Mouse (Mus musculus) G1E (cell line): ENCODE results near the gene Rsg1. TPM values are rescaled to one million over a fixed set of nuclear protein-coding genes. Genes with fewer than 3 reads are reported as not detected.

Experiments
- ATAC-seq: 2 replicates; pipeline ENCODE4 v1.8.0; 2016; ENCODE audit warnings: mild to moderate bottlenecking; ENCODE audit not compliant: insufficient number of reproducible peaks, poor library complexity, low FRiP score, severe bottlenecking; ENCODE audit errors: extremely low read depth
- DNase-seq: peaks from one replicate; pipeline ENCODE4 v3.0.0; 2012; ENCODE audit warnings: low spot score
- H3K27me3 ChIP-seq: 2 replicates; pipeline ENCODE4 v1.6.1; 2012; ENCODE audit warnings: mild to moderate bottlenecking, low read length, inconsistent platforms; ENCODE audit not compliant: insufficient read depth
- H3K36me3 ChIP-seq: replicated peaks from 2 replicates; pipeline ENCODE3; 2012; ENCODE audit warnings: mild to moderate bottlenecking, inconsistent platforms
- H3K4me1 ChIP-seq: 2 replicates; pipeline ENCODE4 v1.6.1; 2012; ENCODE audit warnings: low read depth, low read length, inconsistent platforms, mixed read lengths; ENCODE audit not compliant: insufficient read depth
- H3K4me3 ChIP-seq: 2 replicates; pipeline ENCODE4 v1.5.1; 2012; ENCODE audit warnings: low read depth, mild to moderate bottlenecking, inconsistent platforms, low read length, moderate library complexity, mixed read lengths
- H3K9me3 ChIP-seq: replicated peaks from 2 replicates; pipeline ENCODE4 v1.6.1; 2012; ENCODE audit warnings: inconsistent platforms
- CTCF ChIP-seq: IDR thresholded peaks from 2 replicates; pipeline ENCODE4 v1.5.1; 2012; ENCODE audit warnings: low read depth, low read length, inconsistent platforms, mixed read lengths
- GATA1 ChIP-seq: IDR thresholded peaks from 2 replicates; pipeline ENCODE4 v1.6.1; 2012; ENCODE audit warnings: borderline replicate concordance, low read length, inconsistent platforms, mixed read lengths
- GATA2 ChIP-seq: IDR thresholded peaks from 2 replicates; pipeline ENCODE4 v1.6.1; 2012; ENCODE audit warnings: low read depth, low read length, inconsistent platforms, borderline replicate concordance
- POLR2AphosphoS5 ChIP-seq: IDR thresholded peaks from 2 replicates; pipeline ENCODE4 v1.6.1; 2012; ENCODE audit warnings: low read depth, low read length, inconsistent platforms; ENCODE audit not compliant: insufficient replicate concordance
- TAL1 ChIP-seq: conservative IDR thresholded peaks from 2 replicates; pipeline ENCODE4 v1.6.1; 2012; ENCODE audit warnings: low read depth, low read length, inconsistent platforms, mixed read lengths
- polyA plus RNA-seq: library from polyadenylated mRNA; stranded (reverse); fragments of >175 nt; gene quantifications from 2 replicates; pipeline ENCODE4 v1.2.3, GENCODE M21; 2012
- total RNA-seq, 2 experiments: library from RNA; stranded (forward) in 1 of 2; stranded (reverse) in 1 of 2; fragments of 200-1000 nt in 1 of 2; fragments of >200 nt in 1 of 2; fragmentation: Nextera tagmentation in 1 of 2; gene quantifications; 2 replicates each; pipeline ENCODE4 v1.2.3; 2014 to 2017

Gene Rsg1
- total and polyA plus RNA-seq, 3 experiments = 0.56 to 2.0 (median 1.6) TPM

GRCm38 (mm10) chr4:141219583-141220213 lies 5.9 kb downstream of the Rsg1 start:
- no peaks in the 10 kb centered on the region for H3K9me3 ChIP-seq
- H3K27me3 ChIP-seq = no peaks in the 10 kb centered on the region
- ATAC-seq = no peak
- peaks cover 2% of the 10 kb centered on the region for H3K4me1 ChIP-seq
- H3K4me3 ChIP-seq = peak overlapping the region; percentile 13; the same call in 1 of the 2 replicates
- H3K36me3 ChIP-seq = peaks cover 29% of the 10 kb centered on the region
- no peak for TF ChIP-seq GATA1
- TF ChIP-seq TAL1 = no peak
- TF ChIP-seq GATA2 = no peak
- TF ChIP-seq POLR2AphosphoS5 = no peak
- TF ChIP-seq CTCF = no peak
- no peak for DNase-seq

DNA sequence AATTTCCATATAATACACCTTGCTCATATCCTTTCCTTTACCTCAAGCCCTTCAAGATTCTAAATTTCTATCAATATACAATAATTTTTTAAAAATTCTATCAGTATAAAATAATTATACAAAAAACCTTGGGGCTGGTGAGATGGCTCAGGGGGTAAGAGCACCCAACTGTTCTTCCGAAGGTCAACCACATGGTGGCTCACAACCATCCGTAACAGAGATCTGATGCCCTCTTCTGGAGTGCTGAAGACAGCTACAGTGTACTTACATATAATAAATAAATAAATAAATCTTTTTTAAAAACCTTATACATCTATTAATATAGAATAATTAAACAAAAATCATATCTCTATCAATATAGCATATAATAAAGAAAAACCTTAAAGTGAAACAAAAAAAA lies 8.1 kb downstream of the Rsg1 start:
- Histone ChIP-seq H3K4me1 (no peaks in the 10 kb centered on the region), H3K36me3 (peaks cover 26% of the 10 kb centered on the region), H3K27me3 (peaks cover 1% of the 10 kb centered on the region; the same call in 1 of the 2 replicates), H3K4me3 (no peak overlapping the region), H3K9me3 (no peaks in the 10 kb centered on the region)
- no peak for TF ChIP-seq GATA1
- no peak for TF ChIP-seq TAL1
- TF ChIP-seq CTCF = no peak
- no peak for TF ChIP-seq POLR2AphosphoS5
- TF ChIP-seq GATA2 = no peak
- no peak for DNase-seq
- no peak for ATAC-seq

DNA sequence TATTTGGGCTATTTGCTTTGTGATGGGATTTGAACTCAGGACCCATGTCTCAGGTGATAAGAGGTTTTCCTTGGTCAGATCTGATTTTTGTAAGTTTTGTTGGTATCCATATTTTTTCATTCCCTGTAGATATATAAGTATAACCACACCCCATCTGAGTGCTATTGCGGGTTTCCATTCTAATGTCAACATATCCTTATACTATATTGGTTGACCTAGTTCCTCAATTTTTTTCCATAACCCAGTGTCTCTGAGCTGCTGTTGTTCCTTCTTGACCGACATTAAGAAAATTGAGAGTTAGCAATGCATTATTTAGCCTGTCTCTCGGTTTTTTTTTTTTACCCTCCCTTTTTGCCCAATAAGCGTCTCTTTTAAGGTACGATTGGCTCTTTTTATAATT lies 9.0 kb downstream of the Rsg1 start:
- no peaks in the 10 kb centered on the region for H3K9me3 ChIP-seq
- no peak for DNase-seq
- peaks cover 19% of the 10 kb centered on the region for H3K36me3 ChIP-seq
- TF ChIP-seq GATA2 = no peak
- no peak for TF ChIP-seq POLR2AphosphoS5
- no peak for TF ChIP-seq TAL1
- no peak for TF ChIP-seq GATA1
- TF ChIP-seq CTCF = no peak
- ATAC-seq = no peak
- no peaks in the 10 kb centered on the region for H3K4me1 ChIP-seq
- no peak overlapping the region for H3K4me3 ChIP-seq
- peaks cover 3% of the 10 kb centered on the region; the same call in 1 of the 2 replicates for H3K27me3 ChIP-seq

GRCm38 (mm10) chr4:141228687-141229086 lies 14.9 kb downstream of the Rsg1 start:
- no peaks in the 10 kb centered on the region for H3K9me3 ChIP-seq
- no peak overlapping the region for H3K4me3 ChIP-seq
- H3K36me3 ChIP-seq = no peaks in the 10 kb centered on the region
- H3K4me1 ChIP-seq = peaks cover 3% of the 10 kb centered on the region
- DNase-seq (no peak), ATAC-seq (no peak)
- TF ChIP-seq POLR2AphosphoS5 = no peak
- TF ChIP-seq GATA2 = no peak
- peaks cover 14% of the 10 kb centered on the region for H3K27me3 ChIP-seq

- peaks cover 29% of the 10 kb centered on the region for H3K27me3 ChIP-seq
- H3K36me3 ChIP-seq = no peaks in the 10 kb centered on the region
- ATAC-seq (no peak), DNase-seq (no peak)
- H3K4me1 ChIP-seq = peaks cover 3% of the 10 kb centered on the region
- no peak overlapping the region for H3K4me3 ChIP-seq
- H3K9me3 ChIP-seq = no peaks in the 10 kb centered on the region
- no peak for TF ChIP-seq TAL1
- no peak for TF ChIP-seq CTCF
- TF ChIP-seq GATA1 = no peak
- TF ChIP-seq POLR2AphosphoS5 = no peak
- TF ChIP-seq GATA2 = no peak
Observed at GRCm38 (mm10) chr4:141233196-141233595, 19.4 kb downstream of the Rsg1 start.

DNA sequence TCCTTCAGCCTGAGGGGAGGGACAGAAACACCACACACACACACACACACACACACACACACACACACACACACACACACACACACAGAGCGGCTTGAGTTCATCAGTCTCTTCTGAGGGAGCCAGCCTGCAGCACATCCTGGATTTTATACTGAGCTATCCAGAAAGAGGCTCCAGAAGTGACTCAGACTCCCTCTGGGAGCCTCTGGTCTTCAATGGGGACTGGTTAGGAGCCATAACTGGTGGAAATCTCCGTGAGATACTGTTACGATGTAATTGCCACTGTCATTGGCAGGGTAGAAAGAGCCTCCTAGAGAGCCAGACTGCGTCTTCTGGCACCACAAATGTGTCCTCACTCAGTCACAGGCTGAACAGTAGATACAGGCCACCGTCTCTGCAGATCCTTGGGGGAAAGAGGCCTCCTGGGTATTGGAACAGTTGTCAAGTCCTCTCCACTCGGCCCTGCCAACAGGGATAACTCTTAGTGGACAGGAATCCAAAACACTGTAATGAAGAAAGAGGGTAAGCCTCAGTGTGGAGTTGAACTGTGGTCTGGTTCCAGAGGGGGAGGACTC lies 21.9 kb downstream of the Rsg1 start:
- H3K4me3 ChIP-seq = no peak overlapping the region
- no peaks in the 10 kb centered on the region for H3K9me3 ChIP-seq
- H3K36me3 ChIP-seq = no peaks in the 10 kb centered on the region
- no peak for ATAC-seq
- TF ChIP-seq CTCF = no peak
- TF ChIP-seq POLR2AphosphoS5 = no peak
- TF ChIP-seq TAL1 = no peak
- no peak for TF ChIP-seq GATA2
- TF ChIP-seq GATA1 = no peak
- peaks cover 15% of the 10 kb centered on the region for H3K4me1 ChIP-seq
- DNase-seq = no peak
- H3K27me3 ChIP-seq = peaks cover 44% of the 10 kb centered on the region

GRCm38 (mm10) chr4:141236856-141237255 lies 23.1 kb downstream of the Rsg1 start:
- ATAC-seq = no peak
- H3K4me1 ChIP-seq = peaks cover 15% of the 10 kb centered on the region
- no peaks in the 10 kb centered on the region for H3K9me3 ChIP-seq
- H3K36me3 ChIP-seq = no peaks in the 10 kb centered on the region
- DNase-seq = no peak
- TF ChIP-seq GATA1 = no peak
- no peak overlapping the region for H3K4me3 ChIP-seq
- H3K27me3 ChIP-seq = peaks cover 49% of the 10 kb centered on the region
